In genomic region chr14:46897953-46898352, GRCm38 (mm10) we compare ENCODE assay signal across 31 mouse cellular contexts. TPM values are rescaled to one million over a fixed set of nuclear protein-coding genes. Genes with fewer than 3 reads are reported as not detected.
"Had no signal": no experiment of that assay in that cellular context is flagged by ENCODE, and none has a peak within 500 bp of the region (broad histone marks: within the 10 kb centered on the region; RNA-seq: fewer than 3 reads in every experiment).

No protein-coding gene starts in this region.

- H3K4me3 ChIP-seq: heart, embryonic 10.5 days; heart, embryonic 12.5 days; heart, embryonic 13.5 days; heart, embryonic 15.5 days; hindbrain, embryonic 10.5 days; hindbrain, embryonic 12.5 days; hindbrain, embryonic 13.5 days; hindbrain, embryonic 15.5 days; intestine, embryonic 15.5 days; kidney, embryonic 15.5 days; layer of hippocampus, adult 2 months; left cerebral cortex, adult 2 months had no signal

- H3K27ac ChIP-seq: heart, embryonic 10.5 days; heart, embryonic 13.5 days; heart, embryonic 15.5 days; hindbrain, embryonic 10.5 days; hindbrain, embryonic 12.5 days; hindbrain, embryonic 13.5 days; hindbrain, embryonic 14.5 days; hindbrain, embryonic 15.5 days; hindbrain, postnatal 0 days; intestine, embryonic 15.5 days; kidney, embryonic 15.5 days; kidney, postnatal 0 days; layer of hippocampus, adult 2 months; left cerebral cortex, adult 2 months had no signal

- H3K36me3 ChIP-seq: heart, embryonic 15.5 days; hindbrain, embryonic 10.5 days; hindbrain, embryonic 12.5 days; hindbrain, embryonic 13.5 days; hindbrain, embryonic 15.5 days; intestine, embryonic 15.5 days; kidney, embryonic 15.5 days had no signal

- H3K27me3 ChIP-seq: heart, embryonic 12.5 days; heart, embryonic 13.5 days; heart, embryonic 15.5 days; hindbrain, embryonic 12.5 days; hindbrain, embryonic 13.5 days; hindbrain, embryonic 15.5 days; intestine, embryonic 15.5 days; kidney, embryonic 15.5 days had no signal

- H3K4me1 ChIP-seq: hindbrain, embryonic 10.5 days; hindbrain, embryonic 12.5 days; hindbrain, embryonic 13.5 days; hindbrain, embryonic 15.5 days; kidney, embryonic 15.5 days had no signal

- DNase-seq: heart, postnatal 10 days; heart, postnatal 14 days; heart, postnatal 36 days; heart, postnatal 4 days; kidney, adult 11 months; kidney, adult 18-20 months; kidney, adult 2 months; kidney, adult 8-10 months; kidney, adult 9 months; kidney, postnatal 10 days; kidney, postnatal 14 days; kidney, postnatal 25 days; kidney, postnatal 36 days; kidney, postnatal 4 days had no signal

- H3K4me2 ChIP-seq: heart, embryonic 11.5 days; heart, embryonic 12.5 days; heart, embryonic 13.5 days; heart, embryonic 15.5 days; hindbrain, embryonic 12.5 days; hindbrain, embryonic 13.5 days; hindbrain, embryonic 14.5 days; hindbrain, embryonic 15.5 days; intestine, embryonic 15.5 days; kidney, embryonic 15.5 days had no signal

RNA-seq across cellular contexts. Expression of gene Samd4, which starts 15.3 kb away (rescaled TPM):
- polyA plus RNA-seq: inflammation-experienced regulatory T-cells, adult 6 months had no signal
